Mouse (Mus musculus) hindbrain, embryonic 11.5 days (tissue): Measurements from ENCODE around the gene Cyb5d2. TPM values are rescaled to one million over a fixed set of nuclear protein-coding genes. Genes with fewer than 3 reads are reported as not detected.

ENCODE experiments used
- ATAC-seq: fragments of 200-750 bp; cut with Nextera tagmentation; 2 replicates; pipeline ENCODE4 v1.8.0; 2017; ENCODE audit warnings: mild to moderate bottlenecking, moderate TSS enrichment, moderate library complexity; ENCODE audit not compliant: low FRiP score
- DNase-seq: peaks from one replicate; pipeline ENCODE4 v3.0.0-alpha.2; 2015; ENCODE audit warnings: low spot score
- H3K27ac ChIP-seq: fragments of 300-500 bp; sonication (generic); 2 replicates; pipeline ENCODE4 v1.5.1; 2014; ENCODE audit warnings: mild to moderate bottlenecking, low read depth, low read length
- H3K27me3 ChIP-seq: fragments of 300-500 bp; sonication (generic); 2 replicates; pipeline ENCODE4 v1.6.1; 2014; ENCODE audit warnings: mild to moderate bottlenecking, low read length, moderate library complexity, mixed read lengths; ENCODE audit not compliant: control insufficient read depth, insufficient read depth
- H3K36me3 ChIP-seq: fragments of 300-500 bp; sonication (generic); 2 replicates; pipeline ENCODE4 v1.6.1; 2014; ENCODE audit warnings: mild to moderate bottlenecking, low read length, moderate library complexity, mixed read lengths; ENCODE audit not compliant: control insufficient read depth, insufficient read depth
- H3K4me1 ChIP-seq: fragments of 300-500 bp; sonication (generic); replicated peaks from 2 replicates; pipeline ENCODE4 v1.6.1; 2014; ENCODE audit warnings: low read length, mixed read lengths; ENCODE audit not compliant: control insufficient read depth, insufficient read depth
- H3K4me2 ChIP-seq: fragments of 300-500 bp; sonication (generic); replicated peaks from 2 replicates; pipeline ENCODE4 v1.6.1; 2014; ENCODE audit warnings: mild to moderate bottlenecking, low read depth, low read length
- H3K4me3 ChIP-seq: fragments of 300-500 bp; sonication (generic); 2 replicates; pipeline ENCODE4 v1.5.1; 2014; ENCODE audit warnings: low read depth, low read length
- H3K9ac ChIP-seq: fragments of 300-500 bp; sonication (generic); 2 replicates; pipeline ENCODE4 v1.6.1; 2014; ENCODE audit warnings: low read depth, low read length
- H3K9me3 ChIP-seq: fragments of 300-500 bp; sonication (generic); 2 replicates; pipeline ENCODE4 v1.6.1; 2016; ENCODE audit warnings: low read length; ENCODE audit not compliant: control insufficient read depth
- WGBS: fragments of 180-500 bp; shearing (Covaris S2); extraction: QIAGEN DNeasy Blood & Tissue Kit; methylation state at CpG from one replicate; pipeline ENCODE4 v1.1.7; 2014; 5-methylcytosine and 5-hydroxymethylcytosine counted together
- polyA plus RNA-seq: library from polyadenylated mRNA; unstranded; fragments of >200 nt; fragmentation: Nextera tagmentation; extraction: Ambion mirVana; gene quantifications from 2 replicates; pipeline ENCODE4 v1.2.1, GENCODE M21; 2014

The Cyb5d2 gene
- polyA plus RNA-seq, 1 experiment from 2014 or later, result 4.5 TPM

DNA sequence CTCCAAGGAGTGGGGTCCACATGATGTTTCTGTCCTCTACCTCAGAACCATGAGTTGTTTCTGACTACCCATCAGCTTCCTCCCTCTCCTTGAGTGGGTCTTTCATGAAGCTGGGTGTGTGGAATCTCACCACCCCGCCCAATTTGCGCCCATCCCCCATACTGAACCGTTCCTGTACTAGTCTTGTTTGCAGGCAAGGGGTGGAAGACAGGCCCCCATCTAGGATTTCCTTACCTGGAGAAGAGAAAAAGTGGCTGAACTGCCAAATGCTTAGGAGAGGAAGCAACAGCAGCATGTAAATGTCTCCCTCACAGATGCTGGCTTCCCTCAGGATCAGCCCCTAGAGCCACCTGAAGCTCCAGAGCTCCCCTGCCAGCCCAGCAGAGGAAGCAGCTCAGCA, 25.6 kb downstream of the Cyb5d2 start:
- WGBS, result 94% methylated on average over 3 of the region's 3 CpGs
- H3K27me3 ChIP-seq, result no peaks in the 10 kb centered on the region
- H3K4me1 ChIP-seq, result no peaks in the 10 kb centered on the region
- H3K27ac ChIP-seq, result no peak overlapping the region
- H3K4me2 ChIP-seq, result no peak overlapping the region
- H3K36me3 ChIP-seq, result no peaks in the 10 kb centered on the region
- H3K9me3 ChIP-seq, result no peaks in the 10 kb centered on the region
- no peak for DNase-seq
- no peak overlapping the region for H3K9ac ChIP-seq
- ATAC-seq, result no peak
- H3K4me3 ChIP-seq, result no peak overlapping the region

DNA sequence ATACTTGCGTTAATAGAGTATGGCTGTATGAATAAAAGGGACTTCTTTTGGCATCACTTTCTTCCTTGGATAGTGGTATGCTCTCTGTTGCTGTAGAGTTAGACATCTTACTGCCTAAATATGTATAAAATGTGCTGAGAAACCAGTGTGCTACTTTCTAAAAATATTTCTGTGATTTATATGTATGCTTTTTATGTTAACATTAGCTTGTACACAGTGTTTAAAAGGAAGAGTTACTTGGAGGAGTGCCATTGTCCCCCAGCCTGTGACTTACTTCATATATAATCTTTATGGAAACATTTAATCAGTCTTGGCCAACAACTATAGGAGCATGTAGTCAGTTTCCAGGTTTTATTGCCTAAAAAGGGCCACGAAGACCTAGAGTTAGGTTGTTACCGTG, 26.9 kb downstream of the Cyb5d2 start:
- H3K27ac ChIP-seq, result no peak overlapping the region
- no peak overlapping the region for H3K9ac ChIP-seq
- ATAC-seq (no peak), DNase-seq (no peak)
- peaks cover 1% of the 10 kb centered on the region; the same call in 1 of the 2 replicates for H3K36me3 ChIP-seq
- no peaks in the 10 kb centered on the region for H3K9me3 ChIP-seq
- H3K27me3 ChIP-seq, result no peaks in the 10 kb centered on the region
- no peak overlapping the region for H3K4me2 ChIP-seq
- no peak overlapping the region for H3K4me3 ChIP-seq
- 97% methylated on average over 3 of the region's 3 CpGs for WGBS
- no peaks in the 10 kb centered on the region for H3K4me1 ChIP-seq

DNA sequence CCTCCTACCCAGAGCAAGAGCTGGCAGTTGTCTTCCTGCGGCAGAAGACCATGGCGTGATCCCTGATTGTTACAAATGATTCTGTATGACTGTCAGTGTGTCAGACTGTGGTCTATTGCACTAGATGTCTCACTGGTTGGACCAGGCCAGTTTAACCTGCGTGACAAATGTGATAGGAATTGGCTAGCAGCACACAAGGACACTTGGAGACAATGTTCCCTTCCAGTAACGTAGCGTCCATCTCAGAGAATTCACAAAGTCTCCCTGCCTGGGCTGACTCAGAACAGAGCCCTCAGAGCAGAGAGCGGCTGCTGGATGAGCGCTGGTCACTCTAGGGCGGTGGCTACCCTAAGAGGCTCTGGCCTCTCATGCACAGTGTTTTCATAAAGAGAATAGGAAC, 28.2 kb downstream of the Cyb5d2 start:
- no peak overlapping the region for H3K27ac ChIP-seq
- H3K9ac ChIP-seq, result no peak overlapping the region
- ATAC-seq, result no peak
- no peak overlapping the region for H3K4me2 ChIP-seq
- DNase-seq, result no peak
- peaks cover 5% of the 10 kb centered on the region; the same call in 1 of the 2 replicates for H3K36me3 ChIP-seq
- WGBS, result 92% methylated on average over 8 of the region's 8 CpGs
- no peaks in the 10 kb centered on the region for H3K27me3 ChIP-seq
- no peaks in the 10 kb centered on the region for H3K4me1 ChIP-seq
- no peaks in the 10 kb centered on the region for H3K9me3 ChIP-seq
- no peak overlapping the region for H3K4me3 ChIP-seq

DNA sequence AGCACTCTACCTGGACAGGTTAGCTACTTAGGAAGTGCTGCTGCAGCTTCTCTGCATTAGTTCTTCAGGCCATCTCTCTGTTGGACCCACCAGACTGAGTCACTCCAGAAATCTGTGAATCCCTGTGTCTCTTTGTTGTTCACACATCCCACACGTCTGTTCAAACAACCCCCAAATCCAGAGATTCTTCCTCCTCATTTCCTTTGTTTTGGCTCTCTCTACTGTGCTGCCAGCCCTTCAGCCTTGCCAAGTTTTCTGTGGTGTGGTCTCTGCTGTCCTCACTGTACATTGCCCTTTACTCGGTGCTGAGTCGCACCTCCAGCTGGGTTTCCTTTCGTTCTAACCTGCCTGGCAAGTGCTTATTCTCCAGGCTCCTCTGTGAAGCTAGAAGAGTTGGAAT, 31.7 kb downstream of the Cyb5d2 start:
- Histone ChIP-seq H3K9ac (no peak overlapping the region), H3K27ac (no peak overlapping the region), H3K9me3 (no peaks in the 10 kb centered on the region), H3K4me1 (no peaks in the 10 kb centered on the region), H3K4me3 (no peak overlapping the region), H3K36me3 (peaks cover 9% of the 10 kb centered on the region; the same call in 1 of the 2 replicates), H3K4me2 (no peak overlapping the region), H3K27me3 (no peaks in the 10 kb centered on the region)
- ATAC-seq (no peak), DNase-seq (no peak)
- 90% methylated on average over 4 of the region's 4 CpGs for WGBS

DNA sequence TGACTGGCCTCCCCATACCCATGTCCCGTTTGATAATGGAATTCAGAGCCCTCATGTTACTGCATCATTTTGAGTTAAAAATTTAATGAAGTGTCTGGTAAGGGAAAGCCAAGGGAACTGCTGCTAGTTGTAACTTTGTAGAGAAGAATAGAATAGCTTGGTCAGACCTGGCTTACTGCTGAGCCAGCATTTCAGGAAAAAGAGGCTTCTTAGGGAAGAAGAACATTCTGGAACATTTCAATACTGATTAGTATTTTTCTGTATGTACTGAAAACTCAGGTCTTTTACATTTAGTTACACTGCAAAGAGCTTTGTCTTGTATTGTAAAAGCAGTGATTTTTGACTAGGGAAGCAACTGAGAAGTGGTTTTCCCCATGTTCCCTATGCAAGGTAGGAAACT, 35.2 kb downstream of the Cyb5d2 start:
- no peak for ATAC-seq
- no peaks in the 10 kb centered on the region for H3K9me3 ChIP-seq
- DNase-seq, result no peak
- WGBS, result 87% methylated on average over 1 of the region's 1 CpGs
- no peaks in the 10 kb centered on the region for H3K27me3 ChIP-seq
- H3K4me1 ChIP-seq, result no peaks in the 10 kb centered on the region
- H3K4me2 ChIP-seq, result no peak overlapping the region
- no peak overlapping the region for H3K27ac ChIP-seq
- no peak overlapping the region for H3K9ac ChIP-seq
- H3K4me3 ChIP-seq, result no peak overlapping the region
- H3K36me3 ChIP-seq, result peaks cover 14% of the 10 kb centered on the region

DNA sequence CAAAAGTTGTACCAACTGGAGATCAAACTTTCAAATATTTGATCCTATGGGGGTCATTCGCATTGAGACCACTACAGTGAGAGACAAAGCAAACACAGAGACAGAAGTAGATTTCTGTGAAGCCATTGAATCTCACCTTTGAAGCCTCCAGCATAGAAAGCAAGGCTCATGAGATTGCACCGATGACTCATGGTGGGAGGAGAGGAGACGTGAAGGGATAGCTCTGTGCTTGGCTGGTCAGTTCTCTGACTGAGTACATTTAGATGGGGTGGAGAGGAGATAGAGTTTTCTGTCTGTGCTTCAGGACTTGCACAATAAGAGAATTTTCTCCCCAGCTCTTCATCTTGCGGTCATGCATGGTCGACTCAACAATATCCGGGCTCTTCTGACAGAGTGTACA, 36.4 kb downstream of the Cyb5d2 start:
- Histone ChIP-seq H3K4me3 (no peak overlapping the region), H3K4me1 (no peaks in the 10 kb centered on the region), H3K9me3 (no peaks in the 10 kb centered on the region), H3K27ac (no peak overlapping the region), H3K27me3 (no peaks in the 10 kb centered on the region), H3K36me3 (peaks cover 14% of the 10 kb centered on the region), H3K4me2 (no peak overlapping the region), H3K9ac (no peak overlapping the region)
- WGBS, result 94% methylated on average over 6 of the region's 6 CpGs
- no peak for ATAC-seq
- no peak for DNase-seq

DNA sequence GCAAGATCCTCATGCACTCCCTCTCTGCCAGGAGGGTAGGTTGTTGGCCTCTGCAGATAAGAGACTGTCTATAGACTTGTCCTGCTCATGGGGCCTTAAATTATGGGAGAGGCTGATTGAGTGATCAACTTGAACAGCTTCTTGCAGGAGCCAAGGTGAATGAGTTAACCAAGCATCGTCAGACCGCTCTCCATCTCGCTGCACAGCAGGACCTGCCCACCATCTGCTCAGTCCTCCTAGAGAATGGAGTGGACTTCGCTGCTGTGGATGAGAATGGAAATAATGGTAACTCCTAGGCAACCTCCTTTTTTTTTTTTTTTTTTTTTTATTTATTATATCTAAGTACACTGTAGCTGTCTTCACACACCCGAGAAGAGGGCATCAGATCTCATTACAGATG, 37.6 kb downstream of the Cyb5d2 start:
- no peaks in the 10 kb centered on the region for H3K27me3 ChIP-seq
- peaks cover 8% of the 10 kb centered on the region for H3K36me3 ChIP-seq
- ATAC-seq (no peak), DNase-seq (no peak)
- WGBS, result 95% methylated on average over 5 of the region's 5 CpGs
- H3K4me1 ChIP-seq, result no peaks in the 10 kb centered on the region
- no peak overlapping the region for H3K9ac ChIP-seq
- no peak overlapping the region for H3K4me3 ChIP-seq
- no peak overlapping the region for H3K4me2 ChIP-seq
- no peak overlapping the region for H3K27ac ChIP-seq
- H3K9me3 ChIP-seq, result no peaks in the 10 kb centered on the region

DNA sequence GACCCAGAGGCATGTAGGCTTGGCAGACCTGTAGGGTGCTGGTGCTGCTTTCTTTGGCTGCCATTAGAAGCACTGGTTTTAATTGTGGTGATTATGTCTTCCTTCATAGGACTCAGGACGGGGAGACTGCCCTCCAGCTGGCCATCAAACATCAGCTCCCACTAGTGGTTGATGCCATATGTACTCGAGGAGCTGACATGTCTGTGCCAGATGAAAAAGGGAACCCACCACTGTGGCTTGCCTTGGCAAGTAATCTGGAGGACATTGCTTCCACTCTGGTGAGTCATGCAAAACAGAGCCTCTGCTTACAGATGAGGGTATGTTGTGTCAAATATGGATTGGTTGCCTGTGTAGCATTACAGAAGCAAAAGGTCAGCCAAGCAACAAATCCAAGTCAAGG, 44.0 kb downstream of the Cyb5d2 start:
- Histone ChIP-seq H3K27ac (no peak overlapping the region), H3K4me3 (no peak overlapping the region), H3K27me3 (no peaks in the 10 kb centered on the region), H3K9me3 (no peaks in the 10 kb centered on the region), H3K36me3 (peaks cover 6% of the 10 kb centered on the region; the same call in 1 of the 2 replicates), H3K4me2 (no peak overlapping the region), H3K4me1 (no peaks in the 10 kb centered on the region), H3K9ac (no peak overlapping the region)
- DNase-seq (no peak), ATAC-seq (no peak)
- 49% methylated on average over 2 of the region's 2 CpGs for WGBS

DNA sequence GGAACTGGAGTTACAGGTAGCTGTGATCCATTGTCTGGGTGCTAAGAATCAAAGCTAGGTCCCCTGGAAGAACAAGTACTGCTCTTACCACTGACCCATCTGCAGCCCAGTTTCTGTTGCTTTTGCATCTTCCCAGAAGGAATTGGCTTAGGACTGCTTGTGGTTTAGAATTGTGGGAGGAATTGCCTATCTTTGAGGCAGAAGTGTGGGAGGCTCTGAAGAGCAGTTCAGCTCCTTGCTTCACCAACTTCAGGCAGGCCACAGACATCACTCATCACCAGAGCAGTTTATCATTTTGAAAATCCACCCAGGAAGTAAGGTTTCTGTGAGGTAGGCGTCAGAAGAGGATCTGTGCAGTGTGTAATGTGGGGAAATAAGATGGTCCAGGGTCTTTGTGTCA, 56.9 kb downstream of the Cyb5d2 start:
- peaks cover 3% of the 10 kb centered on the region for H3K36me3 ChIP-seq
- no peak overlapping the region for H3K9ac ChIP-seq
- no peak for DNase-seq
- no peak overlapping the region for H3K4me2 ChIP-seq
- no peaks in the 10 kb centered on the region for H3K4me1 ChIP-seq
- H3K9me3 ChIP-seq, result no peaks in the 10 kb centered on the region
- 96% methylated on average over 1 of the region's 1 CpGs for WGBS
- H3K27ac ChIP-seq, result no peak overlapping the region
- no peak for ATAC-seq
- no peaks in the 10 kb centered on the region for H3K27me3 ChIP-seq
- no peak overlapping the region for H3K4me3 ChIP-seq
